Mouse (Mus musculus): ENCODE measurements around the gene Gm21969. TPM values are rescaled to one million over a fixed set of nuclear protein-coding genes. Genes with fewer than 3 reads are reported as not detected.
A peak's percentile ranks its signal among the peaks of the same experiment; 100 is the strongest.

Gm21969 gene
- total and polyA plus RNA-seq, 3 experiments = 0.02 TPM; not detected in 2

- Histone ChIP-seq H3K9me3 (replicated peaks) (no peaks in the 10 kb centered on the region), H3K4me3 (ENCODE audit: low read depth, low read length) (no peak overlapping the region), H3K36me3 (replicated peaks) (no peaks in the 10 kb centered on the region), H3K27me3 (ENCODE audit: insufficient read depth, low read length) (peaks cover 4% of the 10 kb centered on the region), H3K4me1 (ENCODE audit: insufficient read depth, low read depth, low read length) (no peaks in the 10 kb centered on the region)
- ATAC-seq (ENCODE audit: extremely low read depth, insufficient number of reproducible peaks, low FRiP score, poor library complexity, severe bottlenecking) (no peak), DNase-seq (ENCODE audit: low spot score) (no peak)
- TF ChIP-seq CTCF (IDR thresholded peaks at IDR 0.05; ENCODE audit: low read depth, low read length) (no peak), GATA2 (IDR thresholded peaks at IDR 0.05; ENCODE audit: borderline replicate concordance, low read depth, low read length) (no peak), GATA1 (IDR thresholded peaks at IDR 0.05; ENCODE audit: borderline replicate concordance, low read length) (no peak), TAL1 (conservative IDR thresholded peaks at IDR 0.05; ENCODE audit: low read depth, low read length) (no peak), POLR2AphosphoS5 (IDR thresholded peaks at IDR 0.05; ENCODE audit: insufficient replicate concordance, low read depth, low read length) (no peak)
These were observed 64.6 kb downstream of the Gm21969 start for GRCm38 (mm10) chr4:139667632-139668031.

- TF ChIP-seq GATA1 (IDR thresholded peaks at IDR 0.05; ENCODE audit: borderline replicate concordance, low read length) (no peak), POLR2AphosphoS5 (IDR thresholded peaks at IDR 0.05; ENCODE audit: insufficient replicate concordance, low read depth, low read length) (no peak), GATA2 (IDR thresholded peaks at IDR 0.05; ENCODE audit: borderline replicate concordance, low read depth, low read length) (no peak), CTCF (IDR thresholded peaks at IDR 0.05; ENCODE audit: low read depth, low read length) (peak; percentile 91), TAL1 (conservative IDR thresholded peaks at IDR 0.05; ENCODE audit: low read depth, low read length) (no peak)
- no peak overlapping the region for H3K4me3 ChIP-seq (ENCODE audit: low read depth, low read length)
- H3K27me3 ChIP-seq (ENCODE audit: insufficient read depth, low read length) = no peaks in the 10 kb centered on the region; the same call in 1 of the 2 replicates
- H3K9me3 ChIP-seq (replicated peaks) = no peaks in the 10 kb centered on the region
- ATAC-seq (ENCODE audit: extremely low read depth, insufficient number of reproducible peaks, low FRiP score, poor library complexity, severe bottlenecking) = peak; percentile 15; the same call in 1 of the 2 replicates
- H3K4me1 ChIP-seq (ENCODE audit: insufficient read depth, low read depth, low read length) = no peaks in the 10 kb centered on the region
- H3K36me3 ChIP-seq (replicated peaks) = no peaks in the 10 kb centered on the region
- peak; percentile 60 for DNase-seq (ENCODE audit: low spot score)
These were observed 66.9 kb downstream of the Gm21969 start for GRCm38 (mm10) chr4:139669847-139670246.

- peaks cover 2% of the 10 kb centered on the region for H3K9me3 ChIP-seq (replicated peaks)
- no peaks in the 10 kb centered on the region for H3K27me3 ChIP-seq (ENCODE audit: insufficient read depth, low read length)
- H3K36me3 ChIP-seq (replicated peaks) = no peaks in the 10 kb centered on the region
- H3K4me3 ChIP-seq (ENCODE audit: low read depth, low read length) = no peak overlapping the region
- DNase-seq (ENCODE audit: low spot score) (no peak), ATAC-seq (ENCODE audit: extremely low read depth, insufficient number of reproducible peaks, low FRiP score, poor library complexity, severe bottlenecking) (no peak)
- no peaks in the 10 kb centered on the region for H3K4me1 ChIP-seq (ENCODE audit: insufficient read depth, low read depth, low read length)
- no peak for TF ChIP-seq CTCF (IDR thresholded peaks at IDR 0.05; ENCODE audit: low read depth, low read length)
- no peak for TF ChIP-seq POLR2AphosphoS5 (IDR thresholded peaks at IDR 0.05; ENCODE audit: insufficient replicate concordance, low read depth, low read length)
- no peak for TF ChIP-seq GATA1 (IDR thresholded peaks at IDR 0.05; ENCODE audit: borderline replicate concordance, low read length)
- no peak for TF ChIP-seq GATA2 (IDR thresholded peaks at IDR 0.05; ENCODE audit: borderline replicate concordance, low read depth, low read length)
- TF ChIP-seq TAL1 (conservative IDR thresholded peaks at IDR 0.05; ENCODE audit: low read depth, low read length) = no peak
These were observed 72.7 kb downstream of the Gm21969 start for GRCm38 (mm10) chr4:139675696-139676095.

GRCm38 (mm10) chr4:139683728-139684638 lies 81.0 kb downstream of the Gm21969 start:
- DNase-seq (ENCODE audit: low spot score) (no peak), ATAC-seq (ENCODE audit: extremely low read depth, insufficient number of reproducible peaks, low FRiP score, poor library complexity, severe bottlenecking) (no peak)
- no peaks in the 10 kb centered on the region for H3K36me3 ChIP-seq (replicated peaks)
- no peak overlapping the region for H3K4me3 ChIP-seq (ENCODE audit: low read depth, low read length)
- peaks cover 61% of the 10 kb centered on the region for H3K9me3 ChIP-seq (replicated peaks)
- no peaks in the 10 kb centered on the region for H3K4me1 ChIP-seq (ENCODE audit: insufficient read depth, low read depth, low read length)
- no peaks in the 10 kb centered on the region for H3K27me3 ChIP-seq (ENCODE audit: insufficient read depth, low read length)
- no peak for TF ChIP-seq GATA2 (IDR thresholded peaks at IDR 0.05; ENCODE audit: borderline replicate concordance, low read depth, low read length)
- no peak for TF ChIP-seq GATA1 (IDR thresholded peaks at IDR 0.05; ENCODE audit: borderline replicate concordance, low read length)
- TF ChIP-seq POLR2AphosphoS5 (IDR thresholded peaks at IDR 0.05; ENCODE audit: insufficient replicate concordance, low read depth, low read length) = no peak
- TF ChIP-seq CTCF (IDR thresholded peaks at IDR 0.05; ENCODE audit: low read depth, low read length) = no peak
- TF ChIP-seq TAL1 (conservative IDR thresholded peaks at IDR 0.05; ENCODE audit: low read depth, low read length) = no peak

- Histone ChIP-seq H3K27me3 (ENCODE audit: insufficient read depth, low read length) (no peaks in the 10 kb centered on the region), H3K4me1 (ENCODE audit: insufficient read depth, low read depth, low read length) (no peaks in the 10 kb centered on the region), H3K4me3 (ENCODE audit: low read depth, low read length) (no peak overlapping the region), H3K36me3 (replicated peaks) (no peaks in the 10 kb centered on the region), H3K9me3 (replicated peaks) (peaks cover 68% of the 10 kb centered on the region)
- ATAC-seq (ENCODE audit: extremely low read depth, insufficient number of reproducible peaks, low FRiP score, poor library complexity, severe bottlenecking) (no peak), DNase-seq (ENCODE audit: low spot score) (no peak)
- TF ChIP-seq TAL1 (conservative IDR thresholded peaks at IDR 0.05; ENCODE audit: low read depth, low read length) = no peak
- TF ChIP-seq GATA2 (IDR thresholded peaks at IDR 0.05; ENCODE audit: borderline replicate concordance, low read depth, low read length) = no peak
- no peak for TF ChIP-seq CTCF (IDR thresholded peaks at IDR 0.05; ENCODE audit: low read depth, low read length)
- TF ChIP-seq GATA1 (IDR thresholded peaks at IDR 0.05; ENCODE audit: borderline replicate concordance, low read length) = no peak
- no peak for TF ChIP-seq POLR2AphosphoS5 (IDR thresholded peaks at IDR 0.05; ENCODE audit: insufficient replicate concordance, low read depth, low read length)
These were observed 81.6 kb downstream of the Gm21969 start for GRCm38 (mm10) chr4:139684639-139685017.

GRCm38 (mm10) chr4:139688058-139688457 lies 85.1 kb downstream of the Gm21969 start:
- no peak for ATAC-seq (ENCODE audit: extremely low read depth, insufficient number of reproducible peaks, low FRiP score, poor library complexity, severe bottlenecking)
- Histone ChIP-seq H3K4me3 (ENCODE audit: low read depth, low read length) (no peak overlapping the region), H3K4me1 (ENCODE audit: insufficient read depth, low read depth, low read length) (no peaks in the 10 kb centered on the region), H3K9me3 (replicated peaks) (peaks cover 77% of the 10 kb centered on the region), H3K27me3 (ENCODE audit: insufficient read depth, low read length) (no peaks in the 10 kb centered on the region), H3K36me3 (replicated peaks) (no peaks in the 10 kb centered on the region)
- no peak for DNase-seq (ENCODE audit: low spot score)
- no peak for TF ChIP-seq TAL1 (conservative IDR thresholded peaks at IDR 0.05; ENCODE audit: low read depth, low read length)
- no peak for TF ChIP-seq CTCF (IDR thresholded peaks at IDR 0.05; ENCODE audit: low read depth, low read length)
- no peak for TF ChIP-seq POLR2AphosphoS5 (IDR thresholded peaks at IDR 0.05; ENCODE audit: insufficient replicate concordance, low read depth, low read length)
- TF ChIP-seq GATA2 (IDR thresholded peaks at IDR 0.05; ENCODE audit: borderline replicate concordance, low read depth, low read length) = no peak
- no peak for TF ChIP-seq GATA1 (IDR thresholded peaks at IDR 0.05; ENCODE audit: borderline replicate concordance, low read length)

Measured in G1E (cell line).